Mouse (Mus musculus): ENCODE measurements around the gene Mlxip. TPM values are rescaled to one million over a fixed set of nuclear protein-coding genes. Genes with fewer than 3 reads are reported as not detected.

The Mlxip gene
- polyA plus RNA-seq, 1 experiment from 2014 or later = 21.1 TPM

DNA sequence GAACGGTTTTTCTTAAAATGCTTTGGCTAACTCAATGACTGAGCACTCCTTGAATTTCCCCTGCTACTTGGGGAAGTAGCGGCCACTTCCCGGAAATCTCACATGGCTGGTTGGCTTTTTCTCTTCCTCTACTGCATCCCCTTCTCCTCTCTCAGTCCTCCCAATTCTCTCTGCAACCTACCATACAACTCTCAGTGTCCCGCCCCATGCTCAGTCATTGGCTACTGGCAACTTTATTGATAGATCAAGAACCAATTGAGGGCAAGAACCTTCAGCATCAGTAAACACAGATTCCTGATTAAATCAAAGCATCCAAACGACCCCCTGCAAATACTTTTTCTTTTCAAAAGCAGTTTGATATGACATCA, 3.2 kb upstream of the Mlxip start:
- Histone ChIP-seq H3K27ac (no peak overlapping the region), H3K4me3 (peak overlapping the region; percentile 43), H3K4me2 (peak overlapping the region; percentile 74), H3K36me3 (replicated peaks) (no peaks in the 10 kb centered on the region), H3K9ac (no peak overlapping the region), H3K9me3 (no peaks in the 10 kb centered on the region), H3K27me3 (replicated peaks) (no peaks in the 10 kb centered on the region), H3K4me1 (peaks cover 22% of the 10 kb centered on the region)
- WGBS = 3% methylated on average over 5 of the region's 5 CpGs
- 0 out of 2 replicates have a peak, but pooled peaks have one; percentile 52 for ATAC-seq (replicated peaks)

DNA sequence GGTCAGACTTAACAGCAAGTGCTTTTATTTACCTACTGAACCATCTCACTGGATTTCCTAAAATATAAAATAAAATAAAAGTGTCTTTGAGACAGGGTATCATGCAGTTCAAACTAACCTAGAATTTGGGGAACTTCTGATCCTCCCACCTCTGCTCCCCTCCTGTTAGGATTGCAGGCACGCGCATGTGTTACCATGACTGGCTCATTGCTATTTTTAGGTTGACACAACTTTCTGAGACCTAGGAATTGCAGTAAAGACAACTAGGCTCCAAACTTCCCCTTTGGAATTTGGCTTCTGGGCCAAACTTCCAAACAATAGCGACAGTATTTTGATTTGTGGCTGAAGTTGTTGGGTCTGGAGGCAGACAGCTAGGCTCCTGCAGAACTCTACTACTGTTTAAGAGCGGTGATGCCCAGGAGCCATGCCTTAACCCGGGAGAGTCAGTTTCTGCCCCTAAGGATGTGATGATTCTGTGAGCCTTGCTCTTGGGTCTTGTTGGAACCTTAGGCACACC, 754 bp upstream of the Mlxip start:
- ATAC-seq (replicated peaks) = no peak
- Histone ChIP-seq H3K4me3 (peak overlapping the region; percentile 65), H3K36me3 (replicated peaks) (no peaks in the 10 kb centered on the region), H3K4me2 (peak overlapping the region; percentile 83), H3K4me1 (peaks cover 44% of the 10 kb centered on the region), H3K27me3 (replicated peaks) (no peaks in the 10 kb centered on the region), H3K9me3 (no peaks in the 10 kb centered on the region), H3K9ac (peak overlapping the region; percentile 73; the same call in 1 of the 2 replicates), H3K27ac (peak overlapping the region; percentile 87)
- WGBS = 27% methylated on average over 5 of the region's 5 CpGs

DNA sequence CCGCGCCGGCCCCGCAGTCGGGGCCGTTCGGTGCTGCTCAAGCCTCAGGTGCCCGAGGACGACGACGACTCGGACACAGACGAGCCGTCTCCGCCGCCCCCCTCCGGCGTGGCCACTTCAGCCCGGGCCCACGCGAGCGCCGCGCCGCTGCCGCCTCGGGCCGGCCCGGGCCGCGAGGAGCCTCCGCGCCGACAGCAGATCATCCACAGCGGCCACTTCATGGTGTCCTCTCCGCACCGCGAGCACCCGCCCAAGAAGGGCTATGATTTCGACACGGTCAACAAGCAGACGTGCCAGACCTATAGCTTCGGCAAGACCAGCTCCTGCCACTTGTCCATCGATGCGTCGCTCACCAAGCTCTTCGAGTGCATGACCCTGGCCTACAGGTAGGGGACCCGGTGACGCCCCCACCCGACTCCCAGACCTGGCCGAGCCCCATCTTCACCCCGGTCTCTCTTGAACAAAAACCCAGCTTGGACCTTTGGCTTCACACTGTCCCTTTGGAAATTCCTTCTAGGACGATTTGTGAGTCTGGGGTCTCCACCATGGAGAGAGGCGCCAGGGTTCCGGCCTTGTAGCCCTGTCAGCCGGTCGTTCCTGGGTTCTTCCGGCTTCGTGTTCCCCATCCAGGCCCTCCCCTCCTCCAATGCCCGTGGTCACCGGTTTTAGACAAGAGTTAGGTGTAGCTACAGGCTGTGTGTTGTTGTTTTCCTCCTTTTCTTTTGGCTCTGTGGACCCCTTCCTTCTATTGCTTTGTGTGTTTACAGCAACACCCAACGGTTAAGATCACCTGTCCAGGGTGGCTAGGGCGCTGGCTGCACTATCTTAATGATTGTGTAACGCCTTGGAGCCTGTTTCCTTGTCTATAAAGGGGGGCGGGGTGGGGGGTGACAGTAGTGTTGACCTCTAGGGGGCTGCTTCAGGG, 621 bp downstream of the Mlxip start:
- ATAC-seq (replicated peaks) = peak; percentile 62
- H3K9ac ChIP-seq = peak overlapping the region; percentile 73
- under 1% methylated on average over 62 of the region's 65 CpGs for WGBS
- no peaks in the 10 kb centered on the region for H3K27me3 ChIP-seq (replicated peaks)
- H3K27ac ChIP-seq = peak overlapping the region; percentile 87
- no peaks in the 10 kb centered on the region for H3K36me3 ChIP-seq (replicated peaks)
- peaks cover 44% of the 10 kb centered on the region for H3K4me1 ChIP-seq
- peak overlapping the region; percentile 83 for H3K4me2 ChIP-seq
- peak overlapping the region; percentile 65 for H3K4me3 ChIP-seq
- H3K9me3 ChIP-seq = no peaks in the 10 kb centered on the region

DNA sequence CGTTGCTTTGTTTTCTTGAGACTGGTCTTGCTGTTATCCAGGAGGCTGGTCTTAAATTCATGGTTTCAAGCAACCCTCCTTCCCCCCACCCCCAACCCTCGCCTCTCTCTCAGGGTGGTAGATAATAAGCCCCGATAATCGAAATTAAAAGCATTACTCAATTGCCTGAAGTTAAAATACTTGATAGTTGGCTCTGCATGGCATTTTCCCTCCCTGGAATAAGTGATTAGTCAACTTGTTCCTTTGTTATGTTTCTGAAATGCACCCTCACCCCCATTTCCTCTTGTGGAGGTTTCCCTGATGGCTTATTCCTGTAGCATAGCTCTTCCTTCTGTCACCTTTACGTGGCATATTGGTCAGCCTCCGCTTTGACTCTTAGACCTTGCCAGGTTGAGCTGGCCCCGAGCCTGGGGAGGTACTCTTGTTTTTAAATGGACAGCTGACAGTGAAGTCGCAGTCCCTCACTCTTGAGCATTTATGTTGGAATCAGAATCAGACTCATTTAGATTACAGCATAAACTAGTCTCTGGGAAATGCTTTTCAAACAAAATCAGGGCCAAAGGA, 2.4 kb downstream of the Mlxip start:
- H3K4me3 ChIP-seq = peak overlapping the region; percentile 65
- H3K27ac ChIP-seq = no peak overlapping the region
- peak overlapping the region; percentile 83 for H3K4me2 ChIP-seq
- no peaks in the 10 kb centered on the region for H3K27me3 ChIP-seq (replicated peaks)
- peaks cover 37% of the 10 kb centered on the region for H3K4me1 ChIP-seq
- 60% methylated on average over 8 of the region's 8 CpGs for WGBS
- no peaks in the 10 kb centered on the region for H3K36me3 ChIP-seq (replicated peaks)
- H3K9me3 ChIP-seq = no peaks in the 10 kb centered on the region
- no peak for ATAC-seq (replicated peaks)
- H3K9ac ChIP-seq = peak overlapping the region; percentile 3; the same call in 1 of the 2 replicates

DNA sequence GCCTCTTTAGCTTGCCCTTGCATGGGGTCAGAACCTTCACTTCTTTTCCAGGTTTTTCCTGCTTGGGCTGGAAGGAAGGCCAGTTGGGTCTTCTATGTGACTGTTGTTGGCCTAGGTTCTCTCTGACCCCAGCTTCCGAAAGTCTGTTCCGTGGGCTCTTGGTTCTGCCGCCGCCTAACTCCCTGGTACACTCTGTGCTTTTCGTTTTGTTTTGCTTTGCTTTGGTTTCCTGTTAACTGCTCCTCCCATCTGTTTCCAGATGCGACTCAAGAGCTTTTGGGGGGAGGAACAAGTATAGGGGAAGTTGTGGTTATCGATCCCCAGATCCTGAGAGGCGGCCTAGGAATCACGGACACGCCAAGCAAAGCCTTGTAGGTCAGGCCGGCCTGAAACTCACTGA, 3.2 kb downstream of the Mlxip start:
- Histone ChIP-seq H3K4me2 (peak overlapping the region; percentile 83), H3K27ac (no peak overlapping the region), H3K4me3 (peak overlapping the region; percentile 65), H3K9ac (no peak overlapping the region), H3K27me3 (replicated peaks) (no peaks in the 10 kb centered on the region), H3K4me1 (peaks cover 37% of the 10 kb centered on the region), H3K36me3 (replicated peaks) (no peaks in the 10 kb centered on the region), H3K9me3 (no peaks in the 10 kb centered on the region)
- no peak for ATAC-seq (replicated peaks)
- 83% methylated on average over 11 of the region's 11 CpGs for WGBS

DNA sequence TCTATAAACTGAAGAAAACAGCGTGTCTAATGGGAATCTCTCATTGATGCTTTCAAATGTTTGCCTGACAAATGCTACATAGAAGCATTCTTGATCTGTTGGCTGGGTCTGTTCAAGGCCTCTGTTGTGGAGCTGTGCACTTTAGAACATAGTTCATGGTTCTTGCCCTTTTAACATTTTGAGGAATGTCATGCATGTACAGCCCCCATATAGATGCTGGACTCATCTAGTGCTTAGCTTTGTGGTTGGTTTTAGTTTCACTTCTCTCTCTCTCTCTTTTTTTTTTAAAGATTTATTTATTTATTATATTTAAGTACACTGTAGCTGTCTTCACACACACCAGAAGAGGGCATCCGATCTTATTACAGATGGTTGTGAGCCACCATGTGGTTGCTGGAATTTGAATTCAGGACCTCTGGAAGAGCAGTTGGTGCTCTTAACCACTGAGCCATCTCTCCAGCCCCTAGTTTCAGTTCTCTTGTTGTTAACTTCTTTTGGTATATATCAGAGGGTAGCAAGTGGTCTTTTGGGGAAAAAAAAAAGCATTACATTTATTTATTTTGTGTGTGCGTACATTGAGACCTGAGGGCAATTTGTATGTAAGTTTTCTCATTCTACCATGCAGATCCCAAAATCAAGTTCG, 4.4 kb downstream of the Mlxip start:
- H3K4me2 ChIP-seq = no peak overlapping the region
- H3K4me3 ChIP-seq = no peak overlapping the region
- H3K9ac ChIP-seq = no peak overlapping the region
- no peaks in the 10 kb centered on the region for H3K9me3 ChIP-seq
- H3K36me3 ChIP-seq (replicated peaks) = no peaks in the 10 kb centered on the region
- ATAC-seq (replicated peaks) = no peak
- H3K27ac ChIP-seq = no peak overlapping the region
- no peaks in the 10 kb centered on the region for H3K27me3 ChIP-seq (replicated peaks)
- 95% methylated on average over 4 of the region's 4 CpGs for WGBS
- H3K4me1 ChIP-seq = peaks cover 34% of the 10 kb centered on the region

DNA sequence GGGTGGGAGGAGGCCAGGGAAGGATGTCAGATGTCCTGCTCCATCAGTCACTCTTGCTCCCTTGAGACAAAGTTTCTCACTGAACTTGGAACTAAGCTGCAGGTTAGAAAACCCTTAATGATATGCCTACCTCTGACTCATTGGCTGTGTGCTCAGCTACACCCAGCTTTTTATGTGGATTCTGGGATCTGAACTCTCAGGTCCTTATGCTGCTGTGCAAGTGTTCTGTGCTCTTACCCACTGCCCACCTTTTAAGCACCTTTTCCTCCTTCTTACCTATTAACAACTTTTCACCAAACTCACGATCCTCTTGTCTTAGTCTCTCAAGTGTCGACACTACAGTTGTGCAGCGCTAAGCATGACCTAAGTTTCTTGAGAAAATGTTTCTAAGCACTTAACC, 9.9 kb downstream of the Mlxip start:
- Histone ChIP-seq H3K9ac (no peak overlapping the region), H3K27me3 (replicated peaks) (no peaks in the 10 kb centered on the region), H3K27ac (no peak overlapping the region), H3K4me3 (no peak overlapping the region), H3K4me2 (no peak overlapping the region), H3K9me3 (no peaks in the 10 kb centered on the region), H3K36me3 (replicated peaks) (no peaks in the 10 kb centered on the region), H3K4me1 (peaks cover 3% of the 10 kb centered on the region; the same call in 1 of the 2 replicates)
- WGBS = 95% methylated on average over 3 of the region's 3 CpGs
- ATAC-seq (replicated peaks) = no peak

DNA sequence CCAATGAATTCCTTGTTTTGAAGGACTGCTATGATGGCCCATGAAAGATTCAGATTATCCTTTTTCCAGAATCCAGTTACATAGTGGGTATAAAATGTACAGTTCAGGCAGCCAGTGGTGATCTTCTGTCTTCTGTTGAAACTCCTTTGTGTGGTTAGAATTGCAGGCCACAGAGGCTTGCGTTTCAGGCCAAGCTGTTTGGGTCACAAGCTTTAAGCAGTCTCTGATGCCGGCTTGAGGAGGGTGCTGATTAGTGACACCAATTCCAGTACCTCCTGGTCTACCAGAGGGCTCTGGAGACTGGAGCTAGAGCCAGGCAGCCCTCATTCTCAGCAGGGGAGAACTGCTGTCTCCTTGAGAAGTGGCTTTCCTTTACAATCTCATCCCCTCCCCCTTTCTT, 12.4 kb downstream of the Mlxip start:
- Histone ChIP-seq H3K27me3 (replicated peaks) (no peaks in the 10 kb centered on the region), H3K9ac (no peak overlapping the region), H3K36me3 (replicated peaks) (no peaks in the 10 kb centered on the region; the same call in 1 of the 2 replicates), H3K4me2 (no peak overlapping the region), H3K4me3 (no peak overlapping the region), H3K9me3 (no peaks in the 10 kb centered on the region), H3K27ac (no peak overlapping the region), H3K4me1 (peaks cover 3% of the 10 kb centered on the region; the same call in 1 of the 2 replicates)
- ATAC-seq (replicated peaks) = no peak
- 49% methylated on average over 2 of the region's 2 CpGs for WGBS

DNA sequence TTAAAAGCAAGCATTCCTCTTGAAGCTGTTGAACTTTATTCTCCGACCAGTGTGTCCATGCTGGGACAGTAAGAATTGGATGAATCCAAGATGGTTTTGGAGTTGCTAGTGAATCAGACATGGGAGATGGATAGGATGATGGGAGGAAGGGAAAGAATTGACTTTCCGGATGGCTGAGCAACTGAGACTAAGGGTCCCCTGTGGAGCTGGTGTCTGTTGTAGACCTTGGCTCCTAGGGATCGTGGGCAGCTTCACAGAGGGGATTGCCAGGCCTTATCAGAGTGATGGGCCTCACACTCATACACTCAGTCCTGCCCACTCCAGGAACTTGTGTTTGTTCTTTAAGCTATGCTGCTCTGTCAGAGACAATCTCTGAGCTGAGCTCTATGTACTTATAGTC, 13.6 kb downstream of the Mlxip start:
- no peak for ATAC-seq (replicated peaks)
- Histone ChIP-seq H3K4me3 (no peak overlapping the region), H3K9me3 (no peaks in the 10 kb centered on the region), H3K27me3 (replicated peaks) (no peaks in the 10 kb centered on the region), H3K27ac (no peak overlapping the region), H3K9ac (no peak overlapping the region), H3K36me3 (replicated peaks) (no peaks in the 10 kb centered on the region; the same call in 1 of the 2 replicates), H3K4me2 (no peak overlapping the region), H3K4me1 (peaks cover 3% of the 10 kb centered on the region; the same call in 1 of the 2 replicates)
- WGBS = 48% methylated on average over 3 of the region's 3 CpGs

DNA sequence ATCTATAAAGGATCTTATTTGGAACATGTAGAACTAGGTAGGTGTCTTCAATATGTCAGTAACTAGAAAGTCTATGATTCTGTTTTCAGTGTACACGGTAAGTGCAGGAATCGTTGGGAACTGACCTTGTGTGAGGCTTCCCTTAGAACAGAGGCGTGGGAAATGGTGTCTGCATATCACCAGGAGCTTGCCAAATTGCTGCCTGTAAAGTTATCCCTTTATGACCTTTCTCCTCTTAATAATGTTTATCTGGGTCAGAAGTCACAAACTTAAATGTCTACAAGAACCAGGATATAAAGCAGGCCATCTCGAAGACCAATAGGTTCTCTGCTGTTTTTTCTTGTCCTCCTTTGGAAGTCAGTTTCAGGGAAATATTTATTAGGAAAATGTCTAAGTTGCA, 17.6 kb downstream of the Mlxip start:
- ATAC-seq (replicated peaks) = no peak
- H3K4me3 ChIP-seq = no peak overlapping the region
- H3K36me3 ChIP-seq (replicated peaks) = no peaks in the 10 kb centered on the region; the same call in 1 of the 2 replicates
- no peaks in the 10 kb centered on the region for H3K9me3 ChIP-seq
- H3K4me2 ChIP-seq = no peak overlapping the region
- 90% methylated on average over 4 of the region's 4 CpGs for WGBS
- H3K9ac ChIP-seq = no peak overlapping the region
- no peaks in the 10 kb centered on the region for H3K27me3 ChIP-seq (replicated peaks)
- peaks cover 5% of the 10 kb centered on the region; the same call in 1 of the 2 replicates for H3K4me1 ChIP-seq
- no peak overlapping the region for H3K27ac ChIP-seq

DNA sequence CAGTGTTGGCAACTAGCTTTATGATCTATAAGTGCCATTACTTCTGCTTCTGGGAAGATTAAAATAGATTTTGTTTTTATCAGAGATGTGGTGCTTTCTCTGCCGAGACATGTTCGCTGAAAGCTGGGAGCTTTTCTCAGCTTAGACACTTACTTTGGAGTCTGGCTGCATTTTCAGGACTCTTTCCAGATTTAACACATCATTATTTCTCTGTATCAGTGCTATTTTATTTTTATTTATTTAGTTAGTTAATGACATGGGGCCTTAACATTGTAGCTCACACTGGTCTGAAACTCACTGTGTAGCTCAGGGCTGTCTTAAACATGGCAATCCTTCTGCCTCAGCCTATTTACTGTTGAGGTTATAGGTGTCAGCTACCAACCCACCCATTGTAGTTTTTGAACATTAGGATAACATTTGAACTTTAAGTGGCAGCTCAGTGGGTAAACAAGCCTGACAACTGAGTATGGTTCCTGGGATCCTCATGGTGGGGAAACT, 19.3 kb downstream of the Mlxip start:
- no peak overlapping the region for H3K9ac ChIP-seq
- WGBS = 90% methylated on average over 2 of the region's 2 CpGs
- H3K27me3 ChIP-seq (replicated peaks) = no peaks in the 10 kb centered on the region
- H3K36me3 ChIP-seq (replicated peaks) = no peaks in the 10 kb centered on the region; the same call in 1 of the 2 replicates
- ATAC-seq (replicated peaks) = no peak
- no peak overlapping the region for H3K27ac ChIP-seq
- H3K4me1 ChIP-seq = peaks cover 5% of the 10 kb centered on the region; the same call in 1 of the 2 replicates
- H3K4me3 ChIP-seq = no peak overlapping the region
- no peak overlapping the region for H3K4me2 ChIP-seq
- H3K9me3 ChIP-seq = no peaks in the 10 kb centered on the region

DNA sequence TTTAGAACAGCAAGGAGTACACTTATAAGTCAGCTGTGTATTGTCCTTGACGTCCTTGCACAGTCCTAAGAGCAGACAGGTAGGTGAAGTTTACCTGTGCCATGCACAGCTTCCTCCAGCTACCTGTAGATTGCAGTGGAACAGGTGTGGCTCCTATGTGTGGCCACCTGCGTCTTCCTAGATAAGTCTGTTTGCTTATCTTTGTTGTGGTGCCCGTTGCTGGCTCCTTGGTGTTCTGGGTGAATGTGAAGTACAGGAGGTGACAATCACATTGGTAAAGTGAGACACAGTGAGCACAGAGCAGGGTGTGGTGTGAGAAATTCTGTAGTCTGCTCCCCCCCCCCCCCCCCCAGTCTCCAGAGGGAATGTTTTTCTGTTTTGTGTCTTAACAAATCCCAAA, 21.6 kb downstream of the Mlxip start:
- no peak overlapping the region for H3K9ac ChIP-seq
- peaks cover 5% of the 10 kb centered on the region; the same call in 1 of the 2 replicates for H3K4me1 ChIP-seq
- H3K9me3 ChIP-seq = no peaks in the 10 kb centered on the region
- no peak overlapping the region for H3K4me2 ChIP-seq
- H3K27ac ChIP-seq = no peak overlapping the region
- H3K36me3 ChIP-seq (replicated peaks) = no peaks in the 10 kb centered on the region
- no peak for ATAC-seq (replicated peaks)
- 82% methylated on average over 3 of the region's 3 CpGs for WGBS
- H3K27me3 ChIP-seq (replicated peaks) = no peaks in the 10 kb centered on the region
- H3K4me3 ChIP-seq = no peak overlapping the region

All from midbrain, embryonic 15.5 days (tissue).